Mouse (Mus musculus): Measurements from ENCODE around the gene Gm14226. TPM values are rescaled to one million over a fixed set of nuclear protein-coding genes. Genes with fewer than 3 reads are reported as not detected.

Gm14226 gene
- polyA plus RNA-seq (2014; fragmentation: Illumina TruSeq; extraction: RNeasy Lipid Tissue Mini Kit (QIAGEN cat#74804); ENCODE audit: low replicate concordance): not detected

GRCm38 (mm10) chr2:155018251-155018755, at the start of gene Gm14226:
Gene Gm14226, plus strand, starts transcription at chr2:155018266.

DNA sequence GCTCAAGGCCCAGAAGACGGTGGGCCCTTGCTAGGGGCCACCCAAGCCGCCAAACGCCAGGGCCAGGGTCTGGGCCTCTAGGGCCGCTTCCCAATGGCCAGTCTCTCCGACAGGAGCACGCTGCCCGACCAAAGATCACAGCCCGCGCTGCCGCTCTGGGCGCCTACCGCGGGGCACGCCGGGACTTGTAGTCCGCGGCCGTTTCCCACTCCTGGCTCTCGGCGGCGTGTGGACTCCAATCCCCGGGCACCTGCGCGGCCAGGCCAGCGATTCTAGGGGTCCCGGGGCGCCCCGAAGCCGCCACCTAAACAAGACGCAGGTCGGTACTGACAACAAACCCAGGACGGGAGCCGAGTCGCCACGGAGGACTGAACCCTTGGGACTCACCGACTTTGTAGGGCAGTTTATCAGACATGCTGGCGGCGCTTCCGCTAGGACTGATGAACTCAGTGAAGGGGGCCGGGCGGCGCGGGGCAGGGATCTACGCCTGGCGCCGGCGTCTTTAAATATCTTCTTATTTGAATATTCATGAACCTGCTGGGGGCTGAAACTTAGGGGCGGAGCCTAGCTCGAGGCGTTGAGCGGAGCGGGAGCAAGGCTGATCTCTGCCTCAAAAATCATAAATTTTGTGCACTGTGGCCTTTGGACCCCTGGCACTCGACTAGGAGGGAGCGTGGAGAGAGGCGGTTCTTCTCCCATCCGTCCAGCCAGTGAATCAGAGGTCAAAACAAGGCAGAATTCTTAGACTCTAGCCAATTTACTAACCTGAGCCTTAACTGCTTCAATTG, 56.1 kb downstream of the Gm14226 start, which contains the start of gene Ahcy:
Gene Ahcy (minus strand): TSS at position 520 of the 788 bp plus-strand sequence.

Other genes with a start within 250 kb of the Gm14226 start
- gene Gm14214, start 248.2 kb upstream of the Gm14226 start, polyA plus RNA-seq (2014; fragmentation: Illumina TruSeq; extraction: RNeasy Lipid Tissue Mini Kit (QIAGEN cat#74804); ENCODE audit: low replicate concordance): not detected
- gene Raly, start 227.2 kb upstream of the Gm14226 start, polyA plus RNA-seq (2014; fragmentation: Illumina TruSeq; extraction: RNeasy Lipid Tissue Mini Kit (QIAGEN cat#74804); ENCODE audit: low replicate concordance): 96.0 TPM
- not detected for gene a, start 226.9 kb upstream of the Gm14226 start, polyA plus RNA-seq (2014; fragmentation: Illumina TruSeq; extraction: RNeasy Lipid Tissue Mini Kit (QIAGEN cat#74804); ENCODE audit: low replicate concordance)
- 293 TPM for gene Eif2s2, start 125.3 kb upstream of the Gm14226 start, polyA plus RNA-seq (2014; fragmentation: Illumina TruSeq; extraction: RNeasy Lipid Tissue Mini Kit (QIAGEN cat#74804); ENCODE audit: low replicate concordance)
- gene Ahcy, start 56.2 kb downstream of the Gm14226 start, polyA plus RNA-seq (2014; fragmentation: Illumina TruSeq; extraction: RNeasy Lipid Tissue Mini Kit (QIAGEN cat#74804); ENCODE audit: low replicate concordance): 52.6 TPM
- 143 TPM for gene Itch, start 115.2 kb downstream of the Gm14226 start, polyA plus RNA-seq (2014; fragmentation: Illumina TruSeq; extraction: RNeasy Lipid Tissue Mini Kit (QIAGEN cat#74804); ENCODE audit: low replicate concordance)
- 206 TPM for gene Dynlrb1, start 218.3 kb downstream of the Gm14226 start, polyA plus RNA-seq (2014; fragmentation: Illumina TruSeq; extraction: RNeasy Lipid Tissue Mini Kit (QIAGEN cat#74804); ENCODE audit: low replicate concordance)